Mouse (Mus musculus) forebrain, embryonic 16.5 days (tissue): ENCODE measurements at regions not wholly inside any gene's neighbourhood (a gene's known extent, or its start where the extent isn't known, plus 50 kb on each side); places are given as distances from the start of the nearest gene placed in this dataset.

Source experiments
- ATAC-seq: fragments of 200-750 bp; cut with Nextera tagmentation; 2 replicates; pipeline ENCODE4 v1.8.0; 2017; ENCODE audit warnings: mild to moderate bottlenecking, moderate library complexity
- H3K27ac ChIP-seq: fragments of 300-500 bp; sonication (generic); 2 replicates; pipeline ENCODE4 v1.5.1; 2014; ENCODE audit warnings: low read length, control low read depth
- H3K27me3 ChIP-seq: fragments of 300-500 bp; sonication (generic); replicated peaks from 2 replicates; pipeline ENCODE4 v1.6.1; 2014; ENCODE audit warnings: low read length; ENCODE audit not compliant: control insufficient read depth, insufficient read depth
- H3K36me3 ChIP-seq: fragments of 300-500 bp; sonication (generic); 2 replicates; pipeline ENCODE4 v1.6.1; 2014; ENCODE audit not compliant: control insufficient read depth, insufficient read depth
- H3K4me1 ChIP-seq: fragments of 300-500 bp; sonication (generic); replicated peaks from 2 replicates; pipeline ENCODE4 v1.6.1; 2014; ENCODE audit warnings: low read length; ENCODE audit not compliant: control insufficient read depth, insufficient read depth
- H3K4me2 ChIP-seq: fragments of 300-500 bp; sonication (generic); 2 replicates; pipeline ENCODE4 v1.6.1; 2014; ENCODE audit warnings: mild to moderate bottlenecking, low read length, control low read depth
- H3K4me3 ChIP-seq: fragments of 300-500 bp; sonication (generic); replicated peaks from 2 replicates; pipeline ENCODE4 v1.5.1; 2014; ENCODE audit warnings: mild to moderate bottlenecking, low read length, control low read depth
- H3K9ac ChIP-seq: fragments of 300-500 bp; sonication (generic); replicated peaks from 2 replicates; pipeline ENCODE4 v1.6.1; 2014; ENCODE audit warnings: low read depth, low read length, control low read depth
- H3K9me3 ChIP-seq: fragments of 300-500 bp; sonication (generic); 2 replicates; pipeline ENCODE4 v1.6.1; 2016; ENCODE audit warnings: low read length; ENCODE audit not compliant: control insufficient read depth
- WGBS: fragments of 180-500 bp; shearing (Covaris S2); extraction: QIAGEN DNeasy Blood & Tissue Kit; methylation state at CpG from one replicate; pipeline ENCODE4 v1.1.7; 2014; 5-methylcytosine and 5-hydroxymethylcytosine counted together

DNA sequence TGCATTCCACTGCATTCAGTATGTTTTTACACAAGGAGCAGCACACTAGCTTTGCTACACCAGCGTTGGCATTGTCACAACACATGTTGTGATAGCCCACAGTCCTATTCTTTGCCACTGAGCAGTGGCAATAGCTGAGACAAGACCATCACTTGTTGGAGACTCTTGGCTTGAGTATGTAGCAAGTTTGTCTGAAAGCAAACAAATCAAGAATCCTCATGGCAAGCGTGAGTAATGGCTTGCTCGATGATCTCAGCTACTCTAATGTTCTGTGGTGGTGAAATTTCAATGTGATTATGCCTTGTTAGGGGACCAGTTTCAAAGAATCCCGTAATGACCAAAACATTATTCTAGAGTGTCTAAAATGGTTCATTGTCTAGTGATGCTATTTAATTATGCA lies 1030.6 kb downstream of the Tecrl start:
- H3K4me2 ChIP-seq = no peak overlapping the region
- ATAC-seq = peak; percentile 81
- no peak overlapping the region for H3K9ac ChIP-seq
- H3K27ac ChIP-seq = no peak overlapping the region
- H3K27me3 ChIP-seq = no peaks in the 10 kb centered on the region
- H3K36me3 ChIP-seq = no peaks in the 10 kb centered on the region
- no peaks in the 10 kb centered on the region for H3K4me1 ChIP-seq
- H3K9me3 ChIP-seq = no peaks in the 10 kb centered on the region
- no peak overlapping the region for H3K4me3 ChIP-seq
- 29% methylated on average over 4 of the region's 4 CpGs for WGBS

DNA sequence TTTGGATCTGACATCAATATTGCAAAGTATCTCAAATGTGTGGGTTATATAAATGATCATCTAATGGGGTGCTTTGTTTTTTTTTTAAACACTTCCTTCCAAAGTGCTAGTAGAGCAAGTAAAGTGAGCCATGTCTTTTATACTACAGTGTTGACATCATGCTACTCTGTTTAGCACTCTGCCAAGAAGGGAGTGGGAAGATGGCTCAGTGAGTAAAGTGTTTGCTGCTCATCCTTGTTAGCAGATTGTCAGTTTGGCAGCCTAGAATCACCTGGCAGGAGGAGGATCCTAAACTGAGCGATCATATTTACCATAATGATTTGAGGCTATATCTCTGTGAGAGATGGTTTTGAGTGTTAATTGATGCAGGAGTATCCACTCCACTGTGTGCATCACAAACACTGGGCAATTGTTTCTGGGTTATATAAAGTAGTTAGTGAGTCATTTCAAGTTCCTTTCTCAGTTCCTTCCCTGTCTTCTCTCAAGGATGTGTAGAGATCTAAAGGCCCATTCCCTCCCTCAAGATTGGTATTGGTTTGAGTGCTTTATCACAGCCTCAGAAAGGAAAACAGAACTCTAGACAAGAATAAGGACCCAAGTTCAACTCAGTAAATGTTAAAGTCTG lies 1035.2 kb downstream of the Tecrl start:
- 78% methylated on average over 1 of the region's 1 CpGs for WGBS
- Histone ChIP-seq H3K9ac (no peak overlapping the region), H3K36me3 (no peaks in the 10 kb centered on the region), H3K4me2 (no peak overlapping the region), H3K9me3 (no peaks in the 10 kb centered on the region), H3K4me1 (no peaks in the 10 kb centered on the region), H3K27ac (no peak overlapping the region), H3K27me3 (no peaks in the 10 kb centered on the region), H3K4me3 (no peak overlapping the region)
- no peak for ATAC-seq

DNA sequence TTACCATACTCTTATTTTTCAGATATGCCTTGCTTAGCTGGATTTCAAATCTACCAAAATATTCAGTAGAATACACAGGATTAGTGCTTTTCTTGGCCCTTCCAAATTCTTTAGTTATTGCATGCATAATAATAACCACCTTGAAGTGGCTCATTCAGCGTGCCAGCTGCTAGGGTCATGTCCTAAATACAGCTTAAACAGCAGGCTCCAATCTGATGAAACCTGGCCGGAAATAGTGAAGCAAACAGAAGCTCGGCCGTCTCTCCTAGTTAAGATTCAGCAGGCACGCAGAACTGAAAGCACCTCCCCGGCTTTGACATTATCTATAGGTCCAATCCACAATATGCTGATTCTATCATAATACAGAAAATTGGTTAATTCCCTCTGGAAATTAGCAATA lies 1042.9 kb downstream of the Tecrl start:
- 19% methylated on average over 6 of the region's 6 CpGs for WGBS
- H3K4me1 ChIP-seq = peaks cover 3% of the 10 kb centered on the region
- no peaks in the 10 kb centered on the region for H3K36me3 ChIP-seq
- no peak overlapping the region for H3K27ac ChIP-seq
- ATAC-seq = no peak
- no peak overlapping the region for H3K4me3 ChIP-seq
- H3K9ac ChIP-seq = no peak overlapping the region; the same call in 1 of the 2 replicates
- peak overlapping the region; percentile 16; the same call in 1 of the 2 replicates for H3K4me2 ChIP-seq
- no peaks in the 10 kb centered on the region for H3K9me3 ChIP-seq
- H3K27me3 ChIP-seq = no peaks in the 10 kb centered on the region

DNA sequence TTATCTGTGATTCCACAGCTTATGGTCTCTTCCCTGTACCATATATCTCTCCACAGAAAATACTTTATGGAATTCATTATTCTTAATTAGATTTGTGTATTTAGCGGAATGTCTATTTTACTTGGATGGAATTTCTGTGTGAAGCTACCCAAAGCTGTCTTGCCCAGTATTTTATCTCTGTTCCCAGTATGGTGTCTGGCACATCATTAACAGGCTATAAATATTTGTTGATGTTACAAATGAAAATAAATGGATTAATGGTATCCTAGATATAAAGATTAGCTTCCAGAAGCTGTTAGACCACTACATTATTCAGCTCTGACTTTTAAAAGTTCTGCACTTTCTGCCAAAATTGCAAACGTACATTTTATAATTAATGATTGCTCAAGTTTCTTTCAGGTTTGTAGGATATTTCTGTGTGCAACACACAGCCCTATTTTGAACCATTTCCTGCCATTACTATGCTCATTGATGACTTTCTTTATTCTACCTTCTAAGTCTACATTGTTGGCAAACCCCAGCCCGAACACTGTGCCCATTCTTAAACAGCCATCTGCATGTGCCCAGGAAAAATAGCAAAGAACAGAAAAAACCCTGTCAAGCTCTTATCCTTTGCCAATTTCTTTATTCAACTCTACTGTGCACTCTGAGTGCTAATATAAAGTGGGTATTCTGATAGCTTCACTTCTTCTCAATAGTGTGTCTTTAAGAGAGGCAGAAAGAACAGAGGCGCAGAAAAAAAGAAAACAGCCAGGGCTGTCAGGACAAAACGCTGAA lies 1066.7 kb downstream of the Tecrl start:
- Histone ChIP-seq H3K4me1 (no peaks in the 10 kb centered on the region), H3K4me3 (no peak overlapping the region), H3K27me3 (no peaks in the 10 kb centered on the region), H3K27ac (no peak overlapping the region), H3K9ac (no peak overlapping the region), H3K9me3 (no peaks in the 10 kb centered on the region), H3K4me2 (no peak overlapping the region), H3K36me3 (no peaks in the 10 kb centered on the region)
- 26% methylated on average over 5 of the region's 5 CpGs for WGBS
- peak; percentile 95 for ATAC-seq

DNA sequence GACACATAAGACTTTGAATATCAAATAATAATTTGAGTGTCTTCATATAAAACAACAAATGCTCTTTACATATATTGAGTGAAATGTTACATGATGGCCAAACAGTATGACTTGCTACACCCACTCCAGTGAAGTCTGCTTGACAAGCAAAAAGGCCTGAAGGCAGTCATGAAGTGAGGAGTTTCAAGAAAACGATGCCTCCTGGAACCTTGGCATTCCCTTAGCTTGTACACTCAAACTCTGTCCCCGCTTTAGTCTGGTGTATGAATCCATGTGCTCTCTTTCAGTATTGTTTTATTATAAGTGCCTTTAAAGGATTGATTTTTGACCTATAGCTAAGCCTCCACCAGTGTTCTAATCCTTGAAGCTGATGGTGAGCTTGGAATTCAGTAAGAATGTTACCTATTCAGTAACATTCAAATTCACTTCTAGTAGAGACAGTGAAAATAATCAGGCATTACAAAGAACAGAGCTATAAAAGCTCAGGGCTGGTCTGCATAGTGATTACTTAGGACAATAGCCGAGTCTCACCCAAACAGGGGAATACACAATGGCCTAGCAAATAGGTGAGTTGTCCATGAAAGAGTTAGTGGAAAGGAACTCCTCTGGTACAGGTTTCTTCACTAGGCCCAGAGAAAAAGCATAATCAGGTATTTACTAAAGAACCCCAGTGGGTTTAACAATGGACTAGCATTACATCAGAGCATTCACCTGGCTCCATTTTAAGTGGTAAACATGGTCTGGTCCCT lies 1101.5 kb downstream of the Tecrl start:
- no peak overlapping the region for H3K9ac ChIP-seq
- H3K36me3 ChIP-seq = no peaks in the 10 kb centered on the region
- ATAC-seq = no peak
- no peaks in the 10 kb centered on the region for H3K9me3 ChIP-seq
- H3K4me1 ChIP-seq = no peaks in the 10 kb centered on the region
- no peak overlapping the region for H3K27ac ChIP-seq
- H3K4me3 ChIP-seq = no peak overlapping the region
- no peak overlapping the region for H3K4me2 ChIP-seq
- 86% methylated on average over 3 of the region's 3 CpGs for WGBS
- no peaks in the 10 kb centered on the region for H3K27me3 ChIP-seq

DNA sequence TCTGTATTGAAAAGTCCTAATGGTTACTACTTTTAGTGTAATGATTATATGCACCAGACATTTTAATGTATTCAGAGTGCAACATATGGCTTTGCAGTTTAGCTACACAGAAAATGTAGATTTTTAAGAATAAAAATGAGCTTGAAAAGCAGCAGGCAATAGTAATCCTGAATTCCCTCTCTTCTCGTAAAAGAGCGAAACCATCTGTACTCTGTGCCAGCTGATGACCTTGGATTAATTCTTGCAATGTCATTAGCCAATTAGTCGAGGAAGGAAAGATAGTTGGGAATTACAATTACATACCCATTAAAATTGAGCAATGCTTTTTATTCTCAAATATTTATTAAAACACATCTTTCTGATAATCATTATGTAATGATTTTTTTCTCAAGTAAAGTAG lies 1128.7 kb downstream of the Tecrl start:
- Histone ChIP-seq H3K9ac (no peak overlapping the region), H3K27me3 (no peaks in the 10 kb centered on the region), H3K27ac (no peak overlapping the region), H3K4me1 (no peaks in the 10 kb centered on the region), H3K4me2 (no peak overlapping the region), H3K9me3 (no peaks in the 10 kb centered on the region), H3K36me3 (no peaks in the 10 kb centered on the region), H3K4me3 (no peak overlapping the region)
- WGBS = 53% methylated on average over 3 of the region's 3 CpGs
- no peak for ATAC-seq

DNA sequence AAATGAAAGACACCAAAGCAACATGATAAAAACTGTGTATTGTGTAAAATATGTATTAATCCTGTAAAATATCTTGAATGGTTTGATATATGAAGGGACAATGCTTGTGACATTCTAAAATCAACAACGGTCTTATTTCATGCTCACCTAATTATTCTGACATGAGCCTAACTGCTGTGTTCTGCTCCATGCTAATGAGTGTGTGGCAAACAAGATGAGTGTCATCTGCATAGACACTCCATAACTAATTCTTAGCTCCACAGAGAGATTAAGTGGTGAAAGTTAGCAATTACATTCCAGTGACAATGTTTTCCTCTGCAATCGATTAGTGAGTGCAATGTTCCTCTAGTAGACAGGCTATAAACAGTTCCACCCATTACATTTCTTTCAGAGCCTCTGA lies 1131.4 kb downstream of the Tecrl start:
- Histone ChIP-seq H3K9me3 (no peaks in the 10 kb centered on the region), H3K27ac (no peak overlapping the region), H3K4me3 (no peak overlapping the region), H3K9ac (no peak overlapping the region), H3K4me2 (no peak overlapping the region), H3K36me3 (no peaks in the 10 kb centered on the region), H3K27me3 (no peaks in the 10 kb centered on the region), H3K4me1 (no peaks in the 10 kb centered on the region)
- ATAC-seq = no peak
- 68% methylated on average over 2 of the region's 2 CpGs for WGBS

DNA sequence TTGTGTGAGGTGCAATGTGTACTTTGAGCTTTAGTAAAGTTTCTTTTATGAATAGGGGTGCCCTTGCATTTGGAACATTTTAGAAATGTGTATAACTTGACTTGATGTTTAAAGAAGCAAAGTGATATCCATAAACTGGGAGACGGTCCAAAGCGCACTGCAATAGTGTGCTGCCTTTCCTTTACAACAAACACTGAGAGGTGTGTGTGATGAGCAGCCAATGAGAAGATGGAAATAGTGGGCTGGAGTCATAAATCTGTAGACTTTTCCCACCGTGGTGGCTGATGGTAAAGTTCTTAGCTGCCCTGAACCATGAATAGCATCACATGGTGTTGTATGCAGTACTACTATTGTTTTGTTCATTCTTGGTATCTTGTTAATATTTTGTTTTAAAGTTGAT lies 1151.4 kb downstream of the Tecrl start:
- H3K4me3 ChIP-seq = no peak overlapping the region
- H3K36me3 ChIP-seq = no peaks in the 10 kb centered on the region
- H3K27ac ChIP-seq = no peak overlapping the region
- no peaks in the 10 kb centered on the region for H3K4me1 ChIP-seq
- H3K27me3 ChIP-seq = no peaks in the 10 kb centered on the region
- H3K4me2 ChIP-seq = no peak overlapping the region
- no peak overlapping the region for H3K9ac ChIP-seq
- ATAC-seq = no peak
- no peaks in the 10 kb centered on the region for H3K9me3 ChIP-seq
- WGBS = 91% methylated on average over 3 of the region's 3 CpGs
